Mouse (Mus musculus): ENCODE data around the gene Tbck. TPM values are rescaled to one million over a fixed set of nuclear protein-coding genes. Genes with fewer than 3 reads are reported as not detected.
A peak's percentile ranks its signal among the peaks of the same experiment; 100 is the strongest.

Tbck gene
- 14.9 and 20.2 TPM in 2 replicates for polyA plus RNA-seq (2011; ENCODE audit: insufficient read length, low read depth, missing spikeins)

DNA sequence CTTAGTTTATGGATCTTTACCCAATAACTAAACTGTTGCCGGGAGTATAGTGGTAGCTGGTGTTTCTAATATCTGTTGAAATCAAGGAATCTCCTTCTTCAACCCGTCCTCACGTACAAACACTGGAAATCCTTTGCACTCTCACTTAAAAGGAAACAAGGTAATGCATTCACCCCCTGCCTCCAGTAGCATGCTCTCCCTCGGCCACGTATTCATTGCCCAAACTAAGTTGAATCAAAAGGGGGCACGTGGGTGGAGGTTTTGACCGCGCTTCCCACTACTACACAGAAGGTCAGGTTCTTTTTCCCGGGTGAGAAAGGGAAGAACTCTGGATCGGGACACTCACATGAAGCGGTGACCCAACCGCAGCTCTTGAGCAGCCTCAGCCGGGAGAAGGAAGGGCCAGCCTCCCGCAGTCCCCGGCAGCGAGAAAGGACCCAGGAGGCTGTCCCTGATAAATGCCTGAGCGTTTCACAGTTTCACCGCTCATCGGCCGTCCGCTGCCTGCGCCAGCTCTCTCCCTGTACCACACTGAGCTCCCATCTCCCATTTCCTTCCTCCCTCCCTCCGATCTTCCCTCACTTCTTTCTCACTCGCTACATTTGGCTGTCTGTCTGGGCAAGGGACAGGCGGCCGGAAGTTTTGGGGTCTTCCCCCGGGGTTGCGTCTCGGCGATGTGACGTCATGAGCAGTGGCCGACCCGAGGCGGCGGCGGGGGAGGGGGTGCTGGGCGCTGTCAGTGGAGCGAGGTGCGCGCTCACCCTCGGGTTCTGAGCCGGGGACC is at the start of gene Tbck:
Gene Tbck (plus strand): TSS at position 698 of the 784 bp plus-strand sequence.
- Histone ChIP-seq H3K4me1 (ENCODE audit: control insufficient read depth, insufficient read depth, low read length) (peaks cover 3% of the 10 kb centered on the region; the same call in 1 of the 2 replicates), H3K27ac (ENCODE audit: insufficient read depth, low read length) (peak within 1 kb of the TSS; percentile 84), H3K4me3 (ENCODE audit: insufficient read depth, low read length) (peak within 1 kb of the TSS; percentile 78)
- TF ChIP-seq CTCF (IDR thresholded peaks at IDR 0.05; ENCODE audit: borderline replicate concordance, insufficient read depth, low read length): no peak
- peak; percentile 82 for TF ChIP-seq POLR2A (IDR thresholded peaks at IDR 0.05; ENCODE audit: low read depth, low read length)

DNA sequence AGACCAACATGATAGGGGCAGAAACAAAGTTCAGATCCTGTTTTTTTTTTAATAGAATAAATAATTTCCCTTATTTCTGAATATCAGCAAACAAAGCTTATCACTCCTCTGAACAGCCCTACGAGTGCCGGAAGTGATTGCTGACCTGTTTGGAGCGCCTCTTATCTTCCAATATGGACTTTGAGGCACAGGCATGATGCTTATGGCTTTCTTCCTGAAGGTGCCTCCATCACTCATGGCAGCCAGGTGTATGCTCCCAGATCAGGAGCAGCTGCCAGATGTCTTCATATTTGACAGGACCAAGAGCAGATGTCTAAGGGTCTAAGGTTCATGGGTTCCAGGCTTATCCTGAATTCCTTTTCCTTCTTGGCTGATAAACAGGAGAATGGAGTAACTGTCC is 46.9 kb upstream of the Tbck start:
- Histone ChIP-seq H3K27ac (ENCODE audit: insufficient read depth, low read length) (no peak overlapping the region), H3K4me3 (ENCODE audit: insufficient read depth, low read length) (no peak overlapping the region), H3K4me1 (ENCODE audit: control insufficient read depth, insufficient read depth, low read length) (no peaks in the 10 kb centered on the region)
- no peak for TF ChIP-seq POLR2A (IDR thresholded peaks at IDR 0.05; ENCODE audit: low read depth, low read length)
- TF ChIP-seq CTCF (IDR thresholded peaks at IDR 0.05; ENCODE audit: borderline replicate concordance, insufficient read depth, low read length): no peak

DNA sequence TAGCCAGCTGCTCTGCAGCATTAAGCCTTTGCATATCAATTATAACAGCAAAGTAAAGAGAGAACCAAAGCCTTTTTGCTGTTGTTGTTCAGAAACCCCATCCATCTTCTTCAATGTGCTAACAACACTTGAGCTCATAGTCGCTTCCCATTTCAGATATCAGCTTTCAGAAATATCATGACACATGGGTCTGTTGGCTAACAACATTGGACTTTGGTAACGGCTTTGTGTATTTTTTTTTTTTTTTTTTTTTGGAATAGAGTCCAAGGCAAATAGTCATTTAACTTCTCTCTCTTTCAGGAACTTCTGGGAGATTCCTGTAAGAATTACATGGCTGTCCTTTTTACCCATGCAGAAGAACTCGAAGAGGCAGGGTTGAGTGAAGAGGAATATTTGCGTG is 39.9 kb upstream of the Tbck start:
- TF ChIP-seq CTCF (IDR thresholded peaks at IDR 0.05; ENCODE audit: borderline replicate concordance, insufficient read depth, low read length) (no peak), POLR2A (IDR thresholded peaks at IDR 0.05; ENCODE audit: low read depth, low read length) (no peak)
- Histone ChIP-seq H3K4me1 (ENCODE audit: control insufficient read depth, insufficient read depth, low read length) (no peaks in the 10 kb centered on the region), H3K4me3 (ENCODE audit: insufficient read depth, low read length) (no peak overlapping the region), H3K27ac (ENCODE audit: insufficient read depth, low read length) (no peak overlapping the region)

DNA sequence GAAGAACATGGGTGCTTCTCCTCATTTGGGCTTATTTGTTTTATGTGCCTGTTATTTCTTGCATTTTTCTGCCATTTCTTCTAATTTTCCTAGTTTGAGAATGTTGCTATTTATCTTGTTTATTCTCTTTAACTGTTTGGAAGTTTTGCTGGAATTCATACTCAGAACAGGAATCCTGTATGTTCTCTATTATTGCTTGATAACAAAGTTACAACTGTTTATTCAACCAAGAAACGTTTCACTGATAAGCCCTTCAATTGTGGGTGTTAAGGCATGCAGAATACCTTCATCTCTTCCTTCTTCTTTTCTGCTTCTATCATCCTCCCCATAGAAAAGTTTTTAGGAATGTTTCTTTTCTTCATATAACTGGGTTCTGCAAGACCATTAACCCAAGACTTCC is 37.1 kb upstream of the Tbck start:
- TF ChIP-seq CTCF (IDR thresholded peaks at IDR 0.05; ENCODE audit: borderline replicate concordance, insufficient read depth, low read length): no peak
- TF ChIP-seq POLR2A (IDR thresholded peaks at IDR 0.05; ENCODE audit: low read depth, low read length): no peak
- H3K27ac ChIP-seq (ENCODE audit: insufficient read depth, low read length): no peak overlapping the region
- H3K4me1 ChIP-seq (ENCODE audit: control insufficient read depth, insufficient read depth, low read length): no peaks in the 10 kb centered on the region
- no peak overlapping the region for H3K4me3 ChIP-seq (ENCODE audit: insufficient read depth, low read length)

DNA sequence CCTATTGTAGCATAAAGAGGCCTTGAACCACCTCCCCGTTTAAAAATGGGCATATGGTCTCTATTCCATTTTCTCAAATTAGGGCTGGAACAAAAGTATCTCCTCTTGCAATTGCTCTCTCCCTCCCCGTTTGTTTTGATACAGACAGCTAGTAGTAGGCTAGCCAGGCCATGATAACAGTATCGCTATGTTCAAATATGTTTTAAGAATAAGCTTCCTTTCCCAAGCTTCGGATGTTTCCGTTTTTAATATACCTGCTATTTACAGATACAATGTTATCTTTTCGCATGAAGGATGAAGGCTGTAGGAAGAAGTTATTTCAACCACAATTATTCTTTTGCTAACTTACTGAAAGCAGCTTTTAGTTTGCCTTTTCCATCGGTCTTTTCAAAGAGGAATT is 34.6 kb upstream of the Tbck start:
- Histone ChIP-seq H3K27ac (ENCODE audit: insufficient read depth, low read length) (no peak overlapping the region), H3K4me3 (ENCODE audit: insufficient read depth, low read length) (no peak overlapping the region), H3K4me1 (ENCODE audit: control insufficient read depth, insufficient read depth, low read length) (no peaks in the 10 kb centered on the region)
- TF ChIP-seq POLR2A (IDR thresholded peaks at IDR 0.05; ENCODE audit: low read depth, low read length): no peak
- no peak for TF ChIP-seq CTCF (IDR thresholded peaks at IDR 0.05; ENCODE audit: borderline replicate concordance, insufficient read depth, low read length)

DNA sequence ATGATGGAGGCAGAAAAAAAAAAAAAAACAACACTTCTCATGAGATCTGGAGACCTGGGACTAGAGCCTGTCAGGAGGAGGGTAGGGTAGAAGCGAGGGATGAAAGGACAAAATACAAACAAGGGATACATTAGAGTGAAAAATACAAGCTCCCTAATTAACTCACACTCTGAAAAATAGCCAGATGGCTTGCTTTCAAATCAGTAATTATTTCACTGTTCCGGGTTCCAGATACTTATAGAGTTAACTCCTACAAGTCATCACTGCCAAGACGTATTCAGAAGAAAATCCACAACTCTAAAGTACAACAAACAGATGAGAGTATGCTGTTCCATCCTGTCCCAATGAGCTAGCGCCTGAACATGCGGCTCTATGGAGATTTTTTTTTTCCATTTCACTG is 33.8 kb upstream of the Tbck start:
- Histone ChIP-seq H3K27ac (ENCODE audit: insufficient read depth, low read length) (no peak overlapping the region), H3K4me1 (ENCODE audit: control insufficient read depth, insufficient read depth, low read length) (no peaks in the 10 kb centered on the region), H3K4me3 (ENCODE audit: insufficient read depth, low read length) (no peak overlapping the region)
- TF ChIP-seq CTCF (IDR thresholded peaks at IDR 0.05; ENCODE audit: borderline replicate concordance, insufficient read depth, low read length) (no peak), POLR2A (IDR thresholded peaks at IDR 0.05; ENCODE audit: low read depth, low read length) (no peak)

DNA sequence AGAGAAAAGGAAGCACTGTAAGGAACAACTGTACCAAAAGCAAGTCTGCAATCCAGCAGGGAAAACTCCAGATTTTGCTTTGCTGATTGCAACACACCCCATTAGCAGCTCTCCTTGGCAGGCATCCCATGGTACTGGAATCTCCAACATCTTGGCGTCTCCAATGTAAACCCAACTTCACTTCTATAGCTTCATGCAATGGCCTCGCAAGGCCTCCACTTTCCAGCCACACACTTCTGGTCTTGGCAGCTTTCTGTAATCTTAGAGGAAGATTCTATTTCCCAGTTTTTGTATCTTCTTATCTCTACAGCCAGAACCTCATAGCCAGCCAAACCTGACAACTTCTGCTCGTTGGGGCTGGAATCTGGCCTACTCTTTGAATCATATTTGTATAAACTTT is 32.2 kb upstream of the Tbck start:
- Histone ChIP-seq H3K4me3 (ENCODE audit: insufficient read depth, low read length) (no peak overlapping the region), H3K27ac (ENCODE audit: insufficient read depth, low read length) (no peak overlapping the region)
- no peak for TF ChIP-seq POLR2A (IDR thresholded peaks at IDR 0.05; ENCODE audit: low read depth, low read length)
- TF ChIP-seq CTCF (IDR thresholded peaks at IDR 0.05; ENCODE audit: borderline replicate concordance, insufficient read depth, low read length): no peak

DNA sequence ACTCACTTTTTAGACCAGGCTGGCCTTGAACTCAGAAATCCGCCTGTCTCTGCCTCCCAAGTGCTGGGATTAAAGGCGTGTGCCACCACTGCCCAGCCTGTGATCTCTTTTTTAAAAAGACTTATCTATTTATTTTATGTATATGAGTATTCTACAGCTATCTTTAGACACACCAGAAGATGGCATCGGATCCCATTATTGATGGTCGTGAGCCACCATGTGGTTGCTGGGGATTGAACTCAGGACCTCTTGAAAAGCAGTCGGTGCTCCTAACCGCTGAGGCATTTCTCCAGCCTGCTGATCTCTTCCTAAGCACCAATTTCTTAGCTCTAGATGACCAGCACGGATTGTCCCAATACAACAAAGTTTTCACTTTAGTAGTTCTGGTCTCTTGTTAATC is 30.0 kb upstream of the Tbck start:
- no peak for TF ChIP-seq CTCF (IDR thresholded peaks at IDR 0.05; ENCODE audit: borderline replicate concordance, insufficient read depth, low read length)
- no peak for TF ChIP-seq POLR2A (IDR thresholded peaks at IDR 0.05; ENCODE audit: low read depth, low read length)
- Histone ChIP-seq H3K4me3 (ENCODE audit: insufficient read depth, low read length) (no peak overlapping the region), H3K27ac (ENCODE audit: insufficient read depth, low read length) (no peak overlapping the region), H3K4me1 (ENCODE audit: control insufficient read depth, insufficient read depth, low read length) (no peaks in the 10 kb centered on the region)

More for the DNA sequence above, 32.2 kb upstream of the Tbck start:
- H3K4me1 ChIP-seq (ENCODE audit: control insufficient read depth, insufficient read depth, low read length): no peaks in the 10 kb centered on the region

DNA sequence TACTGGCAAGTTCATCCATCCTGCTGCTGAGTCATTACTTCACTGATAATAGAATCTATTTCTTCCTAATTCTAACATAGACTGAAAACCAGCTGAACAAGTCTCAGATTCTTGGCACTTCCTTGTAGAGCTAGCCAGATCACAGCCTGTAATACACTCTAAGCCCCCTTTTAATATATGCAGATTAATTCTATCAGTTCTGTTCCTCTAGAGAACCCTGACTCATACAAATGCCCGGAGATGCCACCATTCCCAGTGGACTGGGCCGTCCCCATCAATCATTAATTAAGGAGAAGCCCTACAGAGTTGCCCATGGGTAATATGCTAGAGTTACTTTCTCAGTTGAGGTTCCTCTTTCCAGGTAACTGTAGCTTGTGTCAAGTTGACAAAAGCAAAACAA is 28.0 kb upstream of the Tbck start:
- H3K27ac ChIP-seq (ENCODE audit: insufficient read depth, low read length): no peak overlapping the region
- no peaks in the 10 kb centered on the region for H3K4me1 ChIP-seq (ENCODE audit: control insufficient read depth, insufficient read depth, low read length)
- TF ChIP-seq CTCF (IDR thresholded peaks at IDR 0.05; ENCODE audit: borderline replicate concordance, insufficient read depth, low read length) (no peak), POLR2A (IDR thresholded peaks at IDR 0.05; ENCODE audit: low read depth, low read length) (no peak)
- no peak overlapping the region for H3K4me3 ChIP-seq (ENCODE audit: insufficient read depth, low read length)

DNA sequence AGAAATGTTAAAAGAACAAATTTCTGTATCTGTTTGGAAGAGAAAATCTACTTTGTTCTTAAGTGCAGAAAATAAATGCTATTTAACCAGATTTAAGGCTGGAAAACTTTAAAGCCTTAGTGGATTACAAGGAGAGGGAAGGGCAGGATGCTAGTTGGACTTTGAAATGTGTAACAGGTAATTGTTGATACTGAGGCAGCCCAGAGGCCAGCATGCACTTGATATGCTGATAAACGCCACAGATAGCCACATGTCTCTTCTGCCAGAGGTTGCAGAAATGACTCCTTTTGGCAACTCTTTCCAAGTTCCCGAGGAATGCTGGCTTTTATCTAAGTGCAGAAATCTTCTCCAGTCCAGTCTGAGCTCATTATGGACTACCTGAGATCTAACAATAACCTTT is 6.5 kb upstream of the Tbck start:
- no peak for TF ChIP-seq POLR2A (IDR thresholded peaks at IDR 0.05; ENCODE audit: low read depth, low read length)
- TF ChIP-seq CTCF (IDR thresholded peaks at IDR 0.05; ENCODE audit: borderline replicate concordance, insufficient read depth, low read length): no peak
- H3K4me3 ChIP-seq (ENCODE audit: insufficient read depth, low read length): no peak overlapping the region

More for the DNA sequence above, 6.5 kb upstream of the Tbck start:
- no peak overlapping the region for H3K27ac ChIP-seq (ENCODE audit: insufficient read depth, low read length)
- 0 out of 2 replicates have a peak, but pooled peaks cover under 1% of the 10 kb centered on the region for H3K4me1 ChIP-seq (ENCODE audit: control insufficient read depth, insufficient read depth, low read length)

All from embryonic fibroblast, embryonic 13.5 days (primary cell).